Mouse (Mus musculus) heart, postnatal 36 days (tissue): ENCODE data around the gene Best3. TPM values are rescaled to one million over a fixed set of nuclear protein-coding genes. Genes with fewer than 3 reads are reported as not detected.

Experiments
- DNase-seq, 2 experiments: peaks; one replicate each; pipeline ENCODE4 v3.0.0; 2021 to 2022
- intact Hi-C: fragments of 180-260 bp; cut with DNase I; formaldehyde crosslinking; loops from one replicate; pipeline ENCODE4 v1.15.1; 2025
- total RNA-seq, 2 experiments: library from RNA; stranded (reverse); gene quantifications; 2 replicates each; pipeline ENCODE4 v1.2.3; 2021

The Best3 gene
- total RNA-seq, 2 experiments from 2014 or later: 4.3 to 4.7 TPM

GRCm38 (mm10) chr10:116977455-116977854, 8.7 kb upstream of the Best3 start:
- DNase-seq: no peak

GRCm38 (mm10) chr10:116977858-116978257, 8.3 kb upstream of the Best3 start:
- intact Hi-C loops: no loop called here
- DNase-seq: no peak

More at GRCm38 (mm10) chr10:116977455-116977854, 8.7 kb upstream of the Best3 start:
- intact Hi-C loops: no loop called here

GRCm38 (mm10) chr10:116978841-116979240, 7.3 kb upstream of the Best3 start:
- intact Hi-C loops: no loop called here
- DNase-seq: no peak

GRCm38 (mm10) chr10:116980273-116980672, 5.8 kb upstream of the Best3 start:
- intact Hi-C loops: loop anchor here (2.0 kb wide), 1 partner anchor 55 kb away; no protein-coding TSS in a partner anchor
- no peak for DNase-seq

GRCm38 (mm10) chr10:116980888-116981287, 5.2 kb upstream of the Best3 start:
- peak in 1 of 2 experiments; percentile 43 for DNase-seq
- intact Hi-C loops: loop anchor here (2.0 kb wide), 1 partner anchor 54 kb away; no protein-coding TSS in a partner anchor

- intact Hi-C loops: no loop called here
- DNase-seq: no peak
Observed at GRCm38 (mm10) chr10:116982526-116982925, 3.6 kb upstream of the Best3 start.

- intact Hi-C loops: no loop called here
- DNase-seq: no peak
Observed at GRCm38 (mm10) chr10:116984836-116985235, 1.3 kb upstream of the Best3 start.

- no peak for DNase-seq
- intact Hi-C loops: no loop called here
Observed at GRCm38 (mm10) chr10:116993971-116994370, 7.9 kb downstream of the Best3 start.

- DNase-seq: no peak
- intact Hi-C loops: no loop called here
Observed at GRCm38 (mm10) chr10:116995162-116995561, 9.0 kb downstream of the Best3 start.

- no peak for DNase-seq
- intact Hi-C loops: no loop called here
Observed at GRCm38 (mm10) chr10:116995584-116996235, 9.6 kb downstream of the Best3 start.

DNA sequence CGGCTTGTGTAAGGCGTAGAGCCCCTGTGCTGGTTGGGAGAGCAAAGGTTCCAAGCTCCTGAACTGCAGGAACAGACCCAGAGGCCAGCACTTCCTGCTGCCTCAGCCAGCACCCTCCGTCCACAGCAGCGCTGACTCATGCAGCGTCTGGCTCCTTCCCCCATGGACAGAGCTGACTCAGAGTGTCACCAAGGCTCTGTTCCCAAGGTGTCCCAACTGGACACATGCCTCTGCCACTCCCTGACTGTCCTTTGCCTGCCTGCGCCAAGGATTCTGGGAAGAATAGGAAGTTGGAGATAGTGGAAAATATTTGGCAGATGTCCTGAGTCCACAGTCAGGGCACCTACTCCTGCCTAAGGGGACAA, 10.1 kb downstream of the Best3 start:
- intact Hi-C loops: no loop called here
- DNase-seq: peak; percentile 66 to 70

- intact Hi-C loops: no loop called here
- no peak for DNase-seq
Observed at GRCm38 (mm10) chr10:116998716-116999455, 12.8 kb downstream of the Best3 start.

GRCm38 (mm10) chr10:117000975-117001374, 14.9 kb downstream of the Best3 start:
- DNase-seq: no peak
- intact Hi-C loops: no loop called here

- DNase-seq: no peak
- intact Hi-C loops: no loop called here
Observed at GRCm38 (mm10) chr10:117004695-117005094, 18.6 kb downstream of the Best3 start.

DNA sequence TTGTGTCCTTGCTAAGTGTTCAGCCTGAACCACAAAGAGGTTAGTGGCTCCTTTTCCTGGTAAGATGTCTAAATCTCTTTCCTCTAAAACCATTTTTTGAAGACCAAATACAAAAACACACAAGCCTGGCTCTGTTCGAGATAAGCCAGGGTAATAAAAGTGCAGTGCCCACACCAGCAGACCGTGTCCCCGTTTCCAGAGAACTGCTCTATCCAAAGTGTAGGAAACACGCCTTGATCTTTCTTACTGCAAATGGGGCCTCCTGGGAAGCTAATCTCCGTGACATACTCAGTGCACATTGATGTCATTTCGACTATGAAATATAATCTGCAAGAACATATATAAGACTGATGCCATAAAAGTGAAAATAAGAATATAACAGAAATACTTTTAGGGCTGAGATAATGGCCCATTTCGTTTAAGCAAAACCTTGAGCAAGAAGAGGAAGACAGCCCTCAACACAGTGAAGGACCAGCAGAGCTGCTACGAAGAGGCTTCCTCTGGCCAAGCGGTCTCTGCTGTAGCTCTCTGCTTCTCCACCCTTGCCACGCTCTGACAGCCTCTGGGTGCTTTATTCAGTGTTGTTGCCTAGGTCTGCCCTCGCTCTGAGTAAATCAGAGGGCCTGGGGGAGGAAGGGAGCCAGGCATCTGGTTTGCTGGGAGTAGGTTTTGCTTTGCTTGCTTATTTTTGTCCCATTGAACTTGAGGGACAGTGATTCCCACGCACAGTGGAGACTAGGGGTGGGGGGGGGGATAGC, 19.8 kb downstream of the Best3 start:
- DNase-seq: no peak
- intact Hi-C loops: no loop called here

DNA sequence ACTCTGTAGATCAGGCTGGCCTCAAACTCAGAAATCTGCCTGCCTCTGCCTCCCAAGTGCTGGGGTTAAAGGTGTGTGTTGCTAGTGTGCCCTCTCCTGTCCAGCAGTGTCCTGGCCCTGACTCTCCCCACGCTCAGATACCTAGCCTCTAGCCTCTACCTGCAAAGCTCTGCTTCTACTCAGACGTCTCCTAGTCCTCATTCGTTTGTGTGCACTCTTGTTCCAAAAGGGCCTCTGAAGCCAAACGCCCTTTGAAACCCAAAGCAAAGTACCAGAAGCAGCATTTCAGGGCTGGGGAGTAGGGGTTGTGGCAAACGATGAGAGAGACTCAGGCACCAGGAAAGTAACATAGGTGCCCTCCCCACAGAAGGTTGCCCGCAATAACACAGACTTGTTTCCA, 23.6 kb downstream of the Best3 start:
- no peak for DNase-seq
- intact Hi-C loops: no loop called here

GRCm38 (mm10) chr10:117011047-117011446, 24.9 kb downstream of the Best3 start:
- DNase-seq: no peak
- intact Hi-C loops: no loop called here

DNA sequence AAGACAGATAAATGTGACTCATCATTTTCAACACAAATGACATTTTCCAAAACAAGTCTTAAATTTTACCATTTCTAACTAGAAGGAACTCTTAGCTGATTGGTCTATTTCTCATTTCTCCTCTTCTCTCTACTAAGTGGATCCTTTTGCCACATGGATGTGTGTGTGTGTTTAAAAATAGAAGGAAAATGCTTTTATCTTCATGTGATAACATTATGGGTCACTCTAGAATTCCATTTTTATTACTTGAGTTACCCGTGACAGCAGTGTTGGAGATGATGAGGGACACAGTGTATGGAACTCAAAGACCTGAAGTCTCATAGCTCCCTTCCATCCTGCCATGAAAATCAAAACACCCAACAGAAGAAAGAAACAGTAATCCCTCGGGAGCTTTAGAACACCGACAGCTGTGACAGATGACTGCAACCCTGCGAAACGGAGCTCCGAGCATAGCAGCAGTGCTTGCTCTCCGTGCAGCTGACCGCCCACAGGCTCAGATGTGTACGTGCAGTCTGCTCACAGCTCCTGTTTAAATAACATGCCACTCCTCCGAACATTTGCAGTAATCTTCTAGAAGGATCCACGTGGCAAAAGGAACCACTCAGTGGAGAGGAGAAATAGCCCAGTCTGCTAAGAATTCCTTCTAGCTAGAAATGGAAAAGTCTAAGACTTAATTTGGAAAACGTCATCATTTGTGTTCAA, 27.7 kb downstream of the Best3 start:
- no peak for DNase-seq
- intact Hi-C loops: no loop called here

- DNase-seq: no peak
- intact Hi-C loops: no loop called here
Observed at GRCm38 (mm10) chr10:117014565-117014964, 28.5 kb downstream of the Best3 start.

DNA sequence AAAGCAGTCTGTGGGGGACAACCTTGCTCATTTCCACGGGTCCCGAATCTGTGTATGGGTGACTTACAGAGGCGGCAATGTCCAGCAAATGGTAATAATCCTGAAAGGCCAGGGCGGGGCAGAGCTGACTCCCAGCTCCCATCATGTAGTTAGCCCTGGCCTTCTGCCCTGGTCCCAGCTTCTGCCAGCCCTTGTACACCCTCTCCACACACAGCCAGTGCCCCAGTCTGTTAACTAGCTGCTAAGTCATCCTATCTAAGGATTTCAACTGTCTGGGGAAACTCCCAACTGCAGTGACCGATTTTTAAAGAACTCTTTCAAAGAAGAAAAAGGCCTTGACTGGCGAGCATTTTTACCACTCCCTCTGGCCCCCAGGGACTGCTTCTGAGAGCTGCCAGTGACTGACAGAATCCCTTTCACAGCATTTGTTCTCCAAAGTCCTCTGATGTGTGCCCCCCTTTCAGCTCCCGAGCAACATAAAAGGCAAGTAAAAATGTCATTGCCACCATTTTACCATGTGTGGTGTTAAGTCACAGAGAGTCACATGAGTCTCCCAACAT, 32.2 kb downstream of the Best3 start:
- intact Hi-C loops: no loop called here
- peak; percentile 26 to 37 for DNase-seq
